Mouse (Mus musculus): ENCODE results near the gene Rhox8.
"Not testable (repeated sequence)": the region's sequence is repeated elsewhere in the genome, so short reads cannot be mapped to it uniquely, and the experiment has no call there.

Gene Rhox8

DNA sequence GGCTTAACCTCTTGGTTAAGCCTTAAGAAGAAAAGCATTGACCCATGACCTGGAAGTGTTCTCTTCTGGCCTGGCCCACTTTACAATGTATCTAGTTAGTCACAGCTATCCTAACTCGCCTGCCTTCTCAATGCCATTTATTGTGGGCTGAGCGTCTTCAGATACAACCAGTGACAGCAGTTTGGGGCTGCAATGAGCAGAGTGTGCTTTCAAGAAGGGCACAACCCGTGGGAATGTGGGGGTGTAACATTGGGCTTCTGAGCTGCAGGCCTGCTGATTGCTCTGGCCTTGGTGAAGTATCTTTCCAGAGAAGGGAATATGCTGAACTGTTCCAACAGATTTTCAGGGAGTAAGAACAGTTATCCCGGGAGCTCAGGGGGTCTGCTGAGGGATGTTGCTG, at the start of gene Rhox8:
Gene Rhox8, minus strand, starts transcription at position 101 of the 400 bp plus-strand sequence.
- no peak for DNase-seq (ENCODE audit: low read depth, low spot score)

DNA sequence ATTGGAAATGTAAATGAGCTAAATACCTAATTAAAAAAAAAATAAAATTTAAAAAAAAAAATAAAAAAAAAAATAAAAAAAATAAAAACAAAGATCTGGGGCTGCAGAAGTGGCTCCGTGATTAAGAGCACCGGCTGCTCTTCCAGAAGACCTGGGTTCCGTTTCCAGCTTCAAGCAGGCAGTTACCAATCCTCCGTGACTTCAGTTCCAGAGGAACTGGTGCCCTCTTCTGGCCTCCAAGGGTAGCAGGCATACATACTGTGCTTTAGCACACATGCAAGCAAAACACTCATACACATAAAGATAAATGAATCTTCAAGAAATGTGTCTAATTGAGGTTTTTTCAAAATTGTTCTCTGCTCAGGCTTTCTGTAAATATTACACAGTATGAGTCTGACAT, 37.6 kb upstream of the Rhox8 start:
- peak; percentile 54 for DNase-seq (ENCODE audit: low read depth, low spot score)

DNA sequence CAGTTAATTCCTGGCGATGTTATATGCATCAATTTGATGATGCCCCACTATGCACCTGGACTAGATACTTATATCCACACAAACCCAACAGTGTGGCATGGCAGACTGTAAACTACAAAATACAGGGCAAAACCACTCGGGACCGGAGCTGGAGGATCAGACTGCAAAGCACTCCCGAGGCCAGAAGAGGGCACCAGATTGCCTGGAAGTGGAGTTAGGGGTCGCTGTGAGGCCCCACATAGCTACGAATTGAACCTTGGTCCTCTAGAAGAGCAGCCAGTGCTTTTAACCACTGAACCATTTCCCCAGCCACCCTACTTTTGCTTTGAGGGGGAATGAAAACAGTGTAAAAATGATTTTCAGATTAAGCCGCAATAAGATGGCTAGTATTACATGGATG, 29.8 kb upstream of the Rhox8 start:
- peak; percentile 62 for DNase-seq (ENCODE audit: low read depth, low spot score)

DNA sequence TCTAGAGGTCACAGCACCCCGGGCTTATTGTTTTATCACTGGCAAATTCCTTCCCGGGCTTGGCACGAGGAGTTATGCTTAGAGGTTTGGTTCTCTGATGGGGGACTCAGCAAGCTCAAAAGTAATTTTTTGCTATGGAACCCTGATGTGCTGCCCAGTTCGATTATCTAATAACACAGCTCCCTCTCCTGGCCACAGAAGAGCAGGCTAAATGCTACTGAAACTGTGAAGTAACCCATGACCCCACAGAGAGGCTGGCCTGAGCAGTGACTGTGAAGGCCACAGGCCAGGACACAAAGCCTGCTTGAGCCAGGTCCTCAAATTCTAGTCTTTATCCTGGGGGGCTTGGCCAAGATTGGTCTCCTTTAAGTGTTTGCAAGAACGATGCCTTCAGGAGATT, 25.0 kb upstream of the Rhox8 start:
- peak; percentile 1 for DNase-seq (ENCODE audit: low read depth, low spot score)

DNA sequence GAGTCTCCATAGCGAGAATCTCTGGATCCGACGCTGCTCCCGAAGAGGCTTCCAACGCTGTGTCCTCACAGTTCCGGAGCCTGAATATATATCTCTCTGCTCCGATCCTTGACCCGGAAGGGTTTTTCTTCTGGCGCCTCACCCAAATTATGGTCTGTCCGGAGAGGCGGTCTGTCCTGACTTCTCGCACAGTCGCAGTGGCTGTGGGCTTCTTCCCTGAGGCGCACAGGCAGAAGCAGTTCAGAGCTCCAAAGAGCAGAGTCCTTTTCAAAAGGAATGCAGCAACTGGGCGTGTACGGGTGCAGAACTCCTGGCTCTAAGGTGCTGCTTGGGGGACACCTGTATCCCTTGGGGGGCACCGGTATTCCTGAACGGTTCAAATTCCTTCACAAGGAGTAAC, 22.9 kb upstream of the Rhox8 start, which contains the start of gene Rhox9:
Gene Rhox9, minus strand, starts transcription at position 101 of the 400 bp plus-strand sequence.
- DNase-seq (ENCODE audit: low read depth, low spot score): not testable (repeated sequence)

DNA sequence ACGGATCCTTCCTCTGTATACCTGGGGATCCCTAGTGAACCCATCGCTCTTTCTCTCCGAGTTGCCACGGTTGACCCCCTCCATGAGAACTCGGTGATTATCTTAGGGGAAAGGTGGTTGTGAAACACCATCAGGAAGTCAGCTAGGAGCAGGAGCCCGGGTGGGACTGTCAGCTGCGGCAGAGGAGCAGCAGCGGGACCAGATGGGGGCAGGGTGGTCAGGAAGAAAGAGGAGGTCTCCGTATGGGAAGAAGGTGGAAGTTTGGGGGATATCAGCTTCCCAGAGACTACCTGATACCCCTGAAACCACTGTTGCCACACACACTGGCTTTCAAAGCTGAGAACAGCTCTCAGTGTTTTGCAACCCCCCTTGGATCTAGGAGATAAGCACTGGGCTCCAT, 18.4 kb upstream of the Rhox8 start, which contains the start of gene Rhox7b:
Gene Rhox7b, minus strand, starts transcription at position 101 of the 400 bp plus-strand sequence.
- not testable (repeated sequence) for DNase-seq (ENCODE audit: low read depth, low spot score)

DNA sequence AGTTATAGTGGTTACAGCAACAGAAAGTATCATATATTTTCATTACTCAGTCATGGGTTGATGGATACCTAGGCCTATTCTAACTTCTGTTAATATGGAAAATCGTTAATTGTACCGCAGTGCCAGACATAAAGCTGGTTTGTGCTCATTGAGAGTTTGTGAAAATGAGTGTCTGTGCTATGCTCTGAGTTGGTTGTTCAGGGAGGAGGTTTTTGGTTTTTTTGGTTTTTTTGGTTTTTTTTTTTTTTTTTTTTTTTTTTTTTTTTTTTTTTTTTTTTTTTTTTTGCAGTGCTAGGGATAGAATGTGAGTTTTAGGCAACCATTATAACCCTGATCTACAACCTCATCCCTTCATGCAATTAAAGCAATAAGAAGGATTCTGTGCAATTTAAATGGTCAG, 7.1 kb downstream of the Rhox8 start:
- DNase-seq (ENCODE audit: low read depth, low spot score): no peak

DNA sequence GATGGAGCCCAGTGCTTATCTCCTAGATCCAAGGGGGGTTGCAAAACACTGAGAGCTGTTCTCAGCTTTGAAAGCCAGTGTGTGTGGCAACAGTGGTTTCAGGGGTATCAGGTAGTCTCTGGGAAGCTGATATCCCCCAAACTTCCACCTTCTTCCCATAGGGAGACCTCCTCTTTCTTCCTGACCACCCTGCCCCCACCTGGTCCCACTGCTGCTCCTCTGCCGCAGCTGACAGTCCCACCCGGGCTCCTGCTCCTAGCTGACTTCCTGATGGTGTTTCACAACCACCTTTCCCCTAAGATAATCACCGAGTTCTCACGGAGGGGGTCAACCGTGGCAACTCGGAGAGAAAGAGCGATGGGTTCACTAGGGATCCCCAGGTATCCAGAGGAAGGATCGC, 47.4 kb downstream of the Rhox8 start, which contains the start of gene Rhox7a:
Gene Rhox7a, plus strand, starts transcription at position 301 of the 400 bp plus-strand sequence.
- not testable (repeated sequence) for DNase-seq (ENCODE audit: low read depth, low spot score)

DNA sequence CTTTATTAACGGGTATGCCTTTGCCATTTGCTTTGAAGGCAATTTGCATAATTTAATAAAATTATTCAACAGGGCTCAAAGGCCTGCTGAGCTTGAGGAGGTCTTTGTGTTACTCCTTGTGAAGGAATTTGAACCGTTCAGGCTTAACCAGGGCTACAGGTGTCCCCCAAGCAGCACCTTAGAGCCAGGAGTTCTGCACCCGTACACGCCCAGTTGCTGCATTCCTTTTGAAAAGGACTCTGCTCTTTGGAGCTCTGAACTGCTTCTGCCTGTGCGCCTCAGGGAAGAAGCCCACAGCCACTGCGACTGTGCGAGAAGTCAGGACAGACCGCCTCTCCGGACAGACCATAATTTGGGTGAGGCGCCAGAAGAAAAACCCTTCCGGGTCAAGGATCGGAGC, 52.1 kb downstream of the Rhox8 start, which contains the start of gene Rhox6:
Gene Rhox6, plus strand, starts transcription at position 301 of the 400 bp plus-strand sequence.
- DNase-seq (ENCODE audit: low read depth, low spot score): not testable (repeated sequence)

Data from R1 (cell line).